Mouse (Mus musculus): Measurements from ENCODE around the gene Mgat4c.

Mgat4c gene

DNA sequence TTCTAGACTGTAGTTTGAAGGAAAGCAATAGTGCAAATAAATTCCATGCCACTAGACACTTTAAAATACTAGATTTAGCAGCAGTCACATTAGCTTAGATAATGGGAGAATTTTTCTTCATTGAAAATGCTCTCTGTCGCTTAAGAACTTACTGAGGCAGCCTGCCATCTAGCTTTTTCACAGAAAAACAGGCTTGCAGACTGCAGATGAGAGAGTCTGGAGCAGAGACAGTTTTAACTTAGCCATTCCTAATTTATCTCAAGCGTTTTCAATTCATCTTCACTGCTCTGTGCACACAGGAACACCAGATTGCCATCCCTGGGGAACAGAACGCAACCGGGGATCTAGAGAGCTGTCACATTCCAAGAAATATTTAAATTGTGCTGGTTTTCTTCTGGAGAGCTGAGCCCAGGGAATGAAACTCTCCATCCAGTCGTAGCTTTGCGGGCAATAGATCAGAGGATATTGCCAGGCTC lies at the start of gene Mgat4c:
TSS of gene Mgat4c (plus strand) at position 51 of the 476 bp plus-strand sequence.
- DNase-seq = no peak

DNA sequence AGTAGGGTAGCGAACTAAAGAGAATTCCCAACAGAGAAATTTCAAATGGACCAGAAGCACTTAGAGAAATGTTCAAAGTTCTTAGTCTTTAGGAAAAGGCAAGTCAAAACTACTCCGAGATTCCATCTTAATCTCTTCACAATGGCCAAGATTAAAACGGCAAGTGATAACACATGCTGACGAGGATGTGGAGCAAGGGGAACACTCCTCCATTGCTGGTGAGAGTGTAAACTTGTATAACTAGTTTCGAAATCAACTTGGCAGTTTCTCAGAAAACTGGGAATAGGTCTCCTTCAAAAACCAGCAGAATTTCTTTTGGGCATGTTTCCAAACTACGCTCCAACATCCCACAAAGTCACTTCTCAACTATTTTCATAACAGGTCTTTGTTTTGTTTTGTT lies 46.0 kb upstream of the Mgat4c start:
- DNase-seq = no peak

DNA sequence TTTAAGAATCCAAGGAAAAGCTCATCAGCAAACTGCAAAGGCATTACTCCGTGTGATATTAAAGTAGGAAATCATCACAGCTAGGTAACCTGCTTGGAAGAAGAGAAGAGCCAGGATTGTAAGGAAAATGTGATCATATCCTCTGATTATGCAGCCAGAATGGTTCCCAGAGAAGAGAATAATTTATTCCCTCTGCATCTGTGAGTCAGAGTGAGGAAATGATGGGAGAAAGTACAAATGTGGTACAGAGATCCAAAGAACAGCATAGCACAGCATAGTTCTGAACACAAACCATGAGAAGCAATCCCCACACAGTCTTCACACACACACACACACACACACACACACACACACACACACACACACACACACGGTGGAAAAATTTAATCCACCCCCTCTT lies 40.2 kb upstream of the Mgat4c start:
- no peak for DNase-seq

DNA sequence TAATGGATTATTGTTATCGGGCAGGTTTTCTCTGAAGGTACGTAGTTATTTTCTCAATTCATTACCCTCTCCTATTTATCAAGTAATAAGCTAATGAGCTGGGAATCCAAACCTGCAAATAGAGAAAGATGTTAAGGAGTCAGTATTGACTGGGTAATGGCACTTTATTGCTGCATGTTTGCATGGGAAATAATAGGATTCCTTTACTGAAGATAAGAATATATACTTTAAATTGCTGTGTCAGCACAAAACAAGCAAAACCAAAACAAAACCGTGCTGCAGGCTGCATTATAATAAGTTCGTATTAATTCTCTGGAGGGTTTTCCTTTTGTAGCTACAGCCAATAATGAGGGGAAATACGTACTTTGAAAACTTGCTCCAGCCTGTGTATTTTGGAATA lies 627 bp downstream of the Mgat4c start:
- no peak for DNase-seq

DNA sequence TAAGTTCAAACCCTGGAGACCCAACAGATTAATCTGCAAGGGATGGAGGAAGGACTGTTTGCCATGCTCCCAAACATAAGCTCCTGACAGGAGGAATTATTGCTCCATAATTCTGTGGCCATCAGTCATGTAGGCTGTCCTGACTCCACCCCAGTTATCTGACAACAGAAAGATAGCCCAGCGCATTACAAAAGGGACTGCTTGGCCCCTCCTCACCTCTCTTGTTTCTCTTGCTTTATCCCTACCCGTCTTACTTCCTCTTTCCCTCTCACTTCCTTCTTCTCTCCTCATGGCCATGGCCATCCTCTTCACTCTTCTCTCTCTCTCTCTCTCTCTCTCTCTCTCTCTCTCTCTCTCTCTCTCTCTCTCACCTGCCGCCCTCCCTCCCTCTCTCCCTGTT lies 80.5 kb downstream of the Mgat4c start:
- no peak for DNase-seq

DNA sequence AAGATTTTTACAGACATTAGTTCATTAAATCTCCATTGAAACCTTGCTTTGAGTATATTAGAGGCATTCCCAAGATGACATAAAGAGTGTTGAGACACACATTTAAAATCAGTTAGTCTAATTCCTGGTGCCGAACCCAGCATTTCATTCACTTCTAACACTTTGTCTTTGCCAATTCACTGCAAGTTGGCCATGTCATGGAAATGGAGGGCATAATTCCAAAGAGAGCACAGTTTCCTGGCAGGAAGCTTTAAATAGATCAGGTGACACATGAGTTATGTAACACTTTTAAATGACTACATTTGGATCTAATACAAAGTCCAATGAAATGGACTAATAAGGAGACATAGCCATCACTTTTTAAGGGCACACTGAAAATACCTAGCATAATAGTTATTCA lies 89.4 kb downstream of the Mgat4c start:
- no peak for DNase-seq

DNA sequence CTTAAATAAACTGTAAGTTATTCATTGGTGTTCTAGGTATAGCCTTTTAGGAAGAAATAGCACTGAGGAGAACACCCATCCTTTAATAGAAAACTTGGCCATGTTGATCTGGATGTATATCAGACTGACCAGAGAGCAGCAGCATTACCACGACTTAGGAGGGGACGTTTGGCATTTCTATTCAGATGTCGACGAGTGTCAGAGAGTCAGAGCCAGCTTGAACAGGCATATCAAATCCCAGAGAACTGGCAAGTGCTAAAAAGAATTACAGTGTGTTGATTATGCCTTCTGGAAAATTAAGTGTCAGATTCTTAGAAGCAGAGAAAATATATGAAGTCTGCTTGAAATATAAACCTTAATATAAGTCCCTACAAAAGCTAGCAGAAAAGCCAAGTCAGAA lies 89.9 kb downstream of the Mgat4c start:
- no peak for DNase-seq

DNA sequence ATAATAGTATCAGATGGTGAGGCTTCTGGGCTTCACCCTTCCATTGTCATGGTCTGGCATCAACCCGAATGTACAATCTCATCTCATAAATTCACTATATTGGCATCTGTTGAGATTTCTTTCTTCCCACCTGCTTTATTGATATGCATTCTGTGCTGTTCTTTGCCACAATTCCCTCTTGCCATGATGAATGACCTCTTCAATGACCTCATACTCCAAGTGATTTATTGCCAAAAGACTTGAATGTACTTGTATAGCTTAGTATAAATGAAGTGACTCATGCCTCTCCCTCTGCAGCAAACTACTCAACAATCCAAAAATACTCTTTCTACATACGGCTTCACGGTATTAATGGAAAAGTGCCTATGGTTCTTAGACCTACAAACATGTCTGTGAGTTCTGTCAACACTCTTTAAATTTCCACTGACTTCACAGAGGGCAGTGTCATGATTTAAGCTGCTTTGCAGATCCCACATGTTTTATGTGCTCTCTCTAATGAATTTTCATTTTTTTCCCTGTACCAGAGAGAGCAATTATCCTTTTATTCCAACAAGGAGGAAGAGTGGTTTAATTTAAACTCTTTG lies 102.0 kb downstream of the Mgat4c start:
- no peak for DNase-seq

DNA sequence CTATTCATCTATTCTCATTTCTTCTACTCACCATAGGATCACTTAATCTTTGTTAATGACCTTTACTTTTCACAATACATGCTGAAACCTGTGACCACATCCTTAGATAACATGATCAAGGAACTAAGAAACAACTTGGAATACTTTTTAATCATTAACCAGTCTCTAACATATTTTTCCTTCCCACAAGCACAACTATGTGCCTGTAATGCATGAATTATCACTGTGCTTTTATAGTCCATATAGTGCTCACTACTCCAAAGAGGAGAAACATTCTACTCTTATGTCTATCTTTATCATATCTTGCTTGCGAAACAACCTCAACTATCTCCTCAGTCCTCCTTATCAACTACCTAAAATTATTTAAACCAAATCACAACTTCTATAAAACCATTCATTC lies 114.2 kb downstream of the Mgat4c start:
- no peak for DNase-seq

DNA sequence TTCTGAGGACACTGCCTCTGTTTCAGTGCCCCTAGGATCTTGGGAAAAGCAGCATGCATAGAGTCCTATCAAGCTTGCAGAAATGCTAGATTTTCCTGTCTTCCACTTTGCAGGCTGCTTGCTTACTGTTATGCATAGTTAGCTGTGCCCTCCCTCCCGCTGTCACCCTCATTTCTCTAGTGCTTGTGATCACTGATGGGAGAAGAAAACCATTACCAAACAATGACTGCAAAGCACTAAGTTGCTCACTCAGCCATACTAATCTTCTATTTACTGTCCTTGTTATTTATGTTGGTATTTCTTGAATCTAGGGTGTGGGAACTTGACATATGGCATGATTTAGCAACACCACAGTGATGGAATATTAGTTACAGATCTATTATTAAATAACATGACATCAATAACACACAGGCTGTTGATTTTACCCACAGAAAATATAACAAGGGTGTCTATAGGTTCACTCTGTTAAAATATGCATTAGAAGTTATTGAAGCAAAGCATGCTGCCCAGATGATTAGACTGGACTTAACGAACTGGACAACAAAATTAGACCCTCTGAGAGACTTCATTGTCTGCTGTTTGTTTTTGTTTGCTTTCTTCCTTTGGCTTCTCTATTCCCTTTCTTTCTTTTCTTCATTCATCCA lies 117.7 kb downstream of the Mgat4c start:
- DNase-seq = peak; percentile 3 to 25

DNA sequence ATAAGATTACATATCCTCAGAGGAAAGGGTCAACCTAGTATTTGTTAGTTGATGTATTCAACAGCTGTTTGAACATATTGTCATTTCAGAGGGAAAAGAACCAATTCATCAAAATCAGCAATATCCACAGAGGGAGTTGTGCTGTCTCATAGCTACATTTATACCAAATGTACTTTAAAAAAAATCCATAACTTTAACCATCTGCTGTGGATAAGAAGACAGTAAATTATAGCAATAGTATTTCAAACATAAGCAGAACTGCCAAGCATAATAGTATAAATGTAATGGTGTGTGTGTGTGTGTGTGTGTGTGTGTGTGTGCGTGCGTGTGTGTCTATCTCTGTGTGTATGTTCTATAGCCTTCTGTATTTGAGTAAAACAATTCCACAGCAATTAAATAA lies 127.5 kb downstream of the Mgat4c start:
- DNase-seq = no peak

DNA sequence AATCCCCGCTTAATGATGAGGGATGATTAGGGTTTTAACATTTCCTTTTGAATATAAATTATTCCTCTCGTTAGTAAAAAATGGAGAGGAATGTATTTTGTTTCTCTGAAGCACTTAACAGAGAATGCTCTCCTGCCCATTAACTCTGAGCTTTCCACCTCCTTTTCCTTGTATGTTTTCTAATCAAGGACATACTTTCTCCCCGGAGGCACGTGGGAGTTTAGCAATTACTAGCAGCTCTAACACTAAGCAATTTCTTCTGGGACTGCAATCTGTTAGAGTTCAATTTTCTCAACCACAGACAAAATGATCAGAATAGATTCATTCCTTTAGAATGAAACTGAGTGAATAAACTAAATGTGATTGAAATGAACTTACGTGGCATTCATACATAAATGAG lies 135.6 kb downstream of the Mgat4c start:
- DNase-seq = no peak

DNA sequence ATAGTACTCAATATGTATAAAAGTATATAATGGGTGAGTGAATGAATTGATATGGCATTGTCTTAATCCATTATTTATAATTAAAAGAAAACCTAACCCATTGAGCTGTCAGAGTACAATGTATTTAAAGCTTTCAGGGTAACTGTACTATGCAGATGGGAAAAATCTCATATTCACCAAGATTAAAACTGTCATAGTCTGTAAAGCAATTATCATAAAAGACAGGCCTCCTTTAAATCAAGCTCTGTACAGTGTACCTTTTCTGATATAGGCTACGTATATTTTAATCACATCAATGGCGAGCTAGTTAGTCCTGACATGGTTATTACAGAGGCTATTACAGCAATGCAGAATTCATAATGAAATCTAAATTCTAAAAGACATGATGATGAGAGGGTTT lies 146.7 kb downstream of the Mgat4c start:
- DNase-seq = no peak

DNA sequence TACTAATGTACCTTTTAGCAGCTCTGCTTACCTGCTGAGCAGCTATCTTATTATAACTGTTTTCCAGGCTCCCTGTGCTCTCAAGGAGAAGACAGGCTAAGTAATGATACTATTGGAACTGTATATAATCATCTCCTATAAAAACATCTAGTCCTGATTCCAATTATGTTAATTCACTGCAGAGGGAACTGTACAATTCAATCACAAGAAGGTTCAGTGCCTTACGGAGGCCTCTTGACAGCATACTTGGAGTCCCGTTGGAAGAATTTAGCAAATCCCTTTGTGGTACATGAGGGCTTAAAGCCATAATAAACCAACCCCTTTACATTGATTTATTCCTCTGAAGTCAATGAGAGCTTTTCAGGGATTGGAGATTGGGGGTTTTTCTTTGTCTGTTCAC lies 174.8 kb downstream of the Mgat4c start:
- DNase-seq = no peak

DNA sequence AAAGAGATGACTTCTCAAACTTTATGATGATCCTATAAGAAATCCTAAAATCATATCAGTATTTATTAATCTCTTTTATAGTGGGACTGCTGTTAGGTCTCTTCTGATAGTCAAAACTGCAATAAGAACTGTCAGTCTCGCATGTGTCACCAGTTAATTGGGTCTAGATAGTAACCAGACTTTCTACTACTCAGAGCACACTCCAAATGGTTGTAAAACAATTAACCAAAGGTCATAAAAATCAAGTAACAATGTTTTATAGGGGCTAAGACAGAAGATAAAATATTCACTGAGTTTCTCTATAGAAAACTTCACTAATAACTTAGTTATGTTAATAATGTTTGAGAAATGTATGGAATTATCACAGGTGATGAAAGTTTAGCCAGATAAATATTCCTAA lies 208.6 kb downstream of the Mgat4c start:
- DNase-seq = no peak

DNA sequence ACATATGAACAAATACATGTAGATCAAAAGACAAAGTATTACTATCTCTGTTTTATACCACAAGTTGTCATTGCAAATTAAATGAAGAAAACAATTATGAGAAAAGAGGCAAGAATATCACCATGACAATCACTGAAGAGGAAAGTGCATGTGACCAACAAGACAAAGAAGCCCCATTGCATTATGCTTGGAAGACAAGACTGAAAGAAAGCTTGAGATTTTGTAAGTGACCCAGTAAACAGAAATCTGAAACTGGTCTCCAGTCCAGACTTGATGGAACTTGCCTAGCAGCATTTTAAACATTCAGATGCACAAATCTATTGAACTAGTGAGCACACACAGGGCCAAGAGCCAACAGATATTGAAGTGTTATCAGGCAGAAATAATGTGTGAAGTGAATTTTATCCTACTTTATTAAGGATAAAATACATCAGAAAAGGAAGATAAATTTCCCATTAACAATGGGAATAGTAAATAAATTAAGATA lies 236.1 kb downstream of the Mgat4c start:
- no peak for DNase-seq

DNA sequence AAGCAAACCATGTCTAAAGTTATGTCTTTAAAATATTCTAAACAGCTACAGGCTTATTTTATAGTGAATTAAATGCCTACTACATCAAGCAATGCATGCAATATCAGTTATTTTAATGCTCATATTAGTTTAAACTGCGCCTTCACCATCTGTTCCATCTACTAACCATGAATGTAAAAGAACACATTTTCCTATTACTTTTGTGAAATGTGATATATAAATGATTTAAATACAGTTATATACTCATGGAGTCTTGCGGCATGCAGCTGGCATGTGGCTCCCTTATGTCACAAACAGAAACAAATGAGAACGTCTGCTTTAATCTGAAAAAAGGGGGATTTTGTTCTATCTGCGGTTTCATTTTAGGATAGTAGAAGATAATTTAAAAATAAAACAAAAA lies 316.3 kb downstream of the Mgat4c start:
- no peak for DNase-seq

DNA sequence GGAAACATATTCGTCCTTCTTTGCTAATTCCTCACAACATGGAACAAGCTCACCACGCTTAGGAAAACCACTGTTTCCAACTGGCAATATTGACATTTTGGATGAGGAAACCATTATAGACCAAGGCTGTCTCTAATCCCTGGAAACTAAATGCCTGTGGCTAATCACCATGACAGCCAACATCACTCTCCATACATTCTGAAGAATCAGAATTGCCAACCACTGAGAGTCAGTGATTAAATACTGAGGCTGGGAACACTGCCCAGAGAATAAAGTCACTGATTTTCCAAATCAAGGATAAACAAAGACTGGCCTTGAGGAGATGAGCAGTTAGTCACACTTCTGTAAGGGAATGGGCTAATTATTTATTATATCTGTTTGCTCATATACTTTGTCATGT lies 361.2 kb downstream of the Mgat4c start:
- no peak for DNase-seq

DNA sequence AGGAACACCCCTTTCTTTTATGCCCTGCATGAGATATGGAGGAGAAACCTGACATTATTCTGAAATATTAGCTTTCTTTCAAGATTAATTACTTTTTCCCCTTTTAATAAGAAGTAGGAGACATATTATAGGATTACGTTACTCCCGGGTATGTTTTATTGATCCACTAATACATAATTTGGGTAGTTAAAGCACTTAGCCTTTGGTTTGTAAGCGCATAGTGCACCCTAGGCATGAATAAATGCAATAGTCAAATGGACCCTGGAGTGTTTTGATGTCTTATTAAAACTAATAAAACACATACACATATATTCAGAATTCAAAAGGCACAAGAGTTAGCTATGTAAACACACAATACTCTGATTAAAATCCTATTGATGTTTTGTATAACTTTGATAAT lies 374.9 kb downstream of the Mgat4c start:
- DNase-seq = no peak

DNA sequence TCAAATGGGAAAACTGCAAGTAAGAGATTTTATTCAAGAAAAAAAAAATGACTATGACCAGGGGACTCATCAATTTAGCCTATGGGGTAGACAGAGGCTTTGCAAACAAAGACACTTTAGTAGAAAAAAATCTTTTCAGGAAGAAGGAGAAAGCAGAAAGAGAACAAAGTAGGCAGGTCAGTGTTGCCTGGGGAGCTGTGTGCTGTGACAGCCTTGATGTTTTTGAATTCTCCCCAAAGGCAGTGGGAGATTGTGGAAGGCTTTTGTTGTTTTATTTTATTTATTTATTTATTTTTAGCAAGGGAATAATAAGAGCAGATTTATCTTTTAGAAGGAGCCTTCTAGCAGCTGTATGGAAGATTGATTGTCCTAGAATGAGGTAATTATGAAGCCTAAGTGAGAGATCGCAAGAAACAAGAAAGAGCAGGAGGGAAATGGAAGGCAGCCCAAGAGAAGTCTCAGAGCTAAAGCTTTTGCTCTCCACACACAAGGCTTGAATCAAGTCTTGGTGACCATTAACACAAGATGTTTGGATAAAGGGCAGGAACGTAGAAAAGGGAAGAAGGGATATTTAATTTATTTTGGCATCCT lies 375.8 kb downstream of the Mgat4c start:
- no peak for DNase-seq

DNA sequence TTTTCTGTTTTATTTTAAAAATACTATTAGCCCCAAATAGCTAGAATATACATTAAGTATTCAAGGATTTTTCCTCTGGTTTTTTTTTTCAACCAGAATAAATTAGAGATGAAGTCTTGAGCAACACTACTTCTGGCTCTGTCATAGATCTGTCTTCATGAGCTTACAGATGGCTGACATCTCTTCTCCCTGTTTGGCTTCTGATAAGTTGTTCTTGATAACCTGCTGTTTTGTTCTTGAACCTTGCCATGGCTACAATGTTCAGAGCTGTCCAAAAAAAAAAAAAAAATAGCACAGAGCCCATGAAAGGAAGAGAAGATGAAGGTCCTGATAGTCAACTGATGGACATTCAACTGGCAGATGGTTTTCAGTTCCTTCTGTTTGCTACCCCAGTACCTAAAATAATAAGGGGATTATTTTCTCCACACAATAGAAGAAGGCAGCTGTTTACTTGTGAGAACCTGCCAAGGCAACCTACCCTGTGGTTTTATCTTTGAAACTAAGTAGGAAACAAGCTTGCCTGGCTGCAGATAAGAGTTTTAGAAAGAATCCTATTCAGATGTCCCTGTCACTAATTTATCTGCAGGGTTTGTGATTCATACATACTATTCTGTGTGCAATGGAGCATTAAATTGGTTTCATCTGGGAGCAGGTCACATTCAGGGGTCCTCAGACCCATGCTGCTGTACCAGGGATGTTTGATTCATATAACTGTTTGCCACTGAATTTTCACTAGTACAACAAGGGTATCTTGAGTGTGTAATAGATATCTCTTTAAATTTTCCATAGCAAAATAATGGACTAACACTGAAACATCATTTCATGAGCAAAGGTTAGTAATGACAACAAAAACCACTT lies 393.5 kb downstream of the Mgat4c start:
- DNase-seq = no peak

DNA sequence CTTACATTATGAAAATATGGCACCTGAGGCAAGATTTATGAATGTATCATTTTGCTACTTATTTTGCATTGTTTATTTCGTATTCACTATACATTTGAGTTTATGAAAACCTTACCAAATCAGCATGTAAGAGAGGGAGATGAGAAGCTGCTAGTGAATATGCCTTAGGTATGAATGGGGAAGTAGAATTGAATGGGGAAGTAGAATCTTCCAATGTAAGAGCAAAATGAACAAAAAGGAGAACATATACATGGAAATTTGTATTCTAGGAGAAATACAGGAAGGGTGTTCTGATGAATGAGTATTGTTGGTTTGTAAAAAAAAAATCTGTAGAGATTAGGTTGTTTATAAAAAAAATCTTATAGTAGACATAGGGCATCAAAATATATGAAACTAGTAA lies 441.9 kb downstream of the Mgat4c start:
- no peak for DNase-seq

DNA sequence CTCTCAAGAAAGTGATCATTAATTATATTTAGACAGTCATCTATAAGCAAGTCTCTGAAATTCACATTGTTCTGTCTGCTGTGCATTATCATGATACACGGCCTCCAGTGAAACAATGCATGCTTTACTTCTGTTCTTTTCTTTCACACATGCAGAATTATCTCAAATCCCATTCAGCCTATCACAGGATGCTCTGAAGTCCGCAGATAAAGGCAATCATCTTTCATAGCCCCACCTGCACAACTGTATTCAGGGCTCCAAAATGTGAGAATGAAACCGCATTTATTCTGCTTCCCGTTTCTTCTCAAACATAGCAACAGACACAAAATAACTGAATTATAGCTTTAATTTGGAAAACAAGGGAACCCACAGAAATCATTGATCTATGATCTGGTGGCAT lies 446.1 kb downstream of the Mgat4c start:
- DNase-seq = no peak

DNA sequence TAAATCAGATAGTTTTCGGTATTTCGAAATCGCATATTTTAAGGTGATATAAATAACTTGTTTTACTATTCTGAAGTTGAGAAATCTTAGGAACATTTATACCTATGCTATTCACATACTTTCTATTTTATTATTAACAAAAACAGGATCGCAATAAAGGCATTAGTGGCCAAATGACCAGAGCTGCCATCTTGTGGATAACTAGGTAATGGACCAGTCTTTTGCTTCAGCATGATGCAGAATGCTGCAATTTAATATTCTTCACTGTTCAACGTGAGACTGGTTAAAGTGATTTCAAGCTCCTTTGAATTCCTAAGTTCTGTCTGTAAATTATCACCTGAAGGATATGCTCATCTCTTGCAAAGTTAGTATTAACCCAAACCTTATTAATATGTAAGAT lies 473.6 kb downstream of the Mgat4c start:
- DNase-seq = no peak
